13 mouse cellular contexts compared by ENCODE assay signal in the genomic region with DNA sequence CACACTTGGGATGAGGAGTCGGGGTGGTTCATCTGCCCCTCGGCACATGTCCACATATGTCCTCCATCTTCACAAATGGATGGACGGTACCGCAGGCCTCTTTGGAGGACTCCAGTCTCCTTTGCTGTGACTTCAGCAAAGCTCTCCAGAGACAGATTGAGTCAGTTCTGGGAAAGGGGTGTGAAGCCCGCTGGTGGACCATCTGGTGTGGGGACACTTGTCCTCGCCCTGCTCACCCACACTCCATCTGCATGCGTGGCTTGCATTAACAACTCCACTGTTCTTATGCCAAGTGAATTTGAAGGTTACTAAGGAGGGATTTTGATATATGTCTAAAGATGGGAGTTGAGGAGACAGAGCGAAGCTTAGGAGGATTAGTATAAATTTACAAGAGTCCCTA. TPM values are rescaled to one million over a fixed set of nuclear protein-coding genes. Genes with fewer than 3 reads are reported as not detected.
DNase-seq lines count a peak whose midpoint lies in the region; ATAC-seq lines count a peak whose summit lies in the region.
"Had no signal": no experiment of that assay in that cellular context is flagged by ENCODE, and none has a peak within 500 bp of the region (broad histone marks: within the 10 kb centered on the region; RNA-seq: fewer than 3 reads in every experiment).

No protein-coding gene starts in this region.

- DNase-seq in cerebellum, adult 9-11 months, result peak; percentile 42
- DNase-seq in layer of hippocampus, postnatal 25 days (ENCODE audit: extremely low spot score in 1 of 2, low spot score in 1 of 2), result peak; percentile 44 to 45
- peak; percentile 83 to 87 for DNase-seq in right cerebral cortex, adult 2 months (ENCODE audit: low spot score in 2 of 2)
- no peak for DNase-seq in kidney, postnatal 36 days
- no peak for DNase-seq in thymus, postnatal 10 days (ENCODE audit: low spot score in 2 of 2)
- DNase-seq: lung, postnatal 10 days had no signal

- H3K4me3 ChIP-seq in kidney, embryonic 16.5 days (ENCODE audit: low read length), result no peak overlapping the region
- H3K4me3 ChIP-seq: embryonic facial prominence, embryonic 10.5 days; forebrain, embryonic 12.5 days; hindbrain, embryonic 12.5 days had no signal

- H3K27me3 ChIP-seq in kidney, embryonic 16.5 days (ENCODE audit: insufficient read depth, low read length), result no peaks in the 10 kb centered on the region
- H3K27me3 ChIP-seq: forebrain, embryonic 12.5 days had no signal

- H3K4me2 ChIP-seq in kidney, embryonic 16.5 days (replicated peaks; ENCODE audit: low read depth, low read length), result no peak overlapping the region
- H3K4me2 ChIP-seq: forebrain, embryonic 12.5 days; hindbrain, embryonic 12.5 days had no signal

- ATAC-seq in frontal cortex, adult (ENCODE audit: low TSS enrichment), result peak; percentile 81
- ATAC-seq in kidney, embryonic 16.5 days (ENCODE audit: low FRiP score, low TSS enrichment), result no peak

- H3K36me3 ChIP-seq in kidney, embryonic 16.5 days (ENCODE audit: insufficient read depth, low read length), result no peaks in the 10 kb centered on the region
- H3K36me3 ChIP-seq: embryonic facial prominence, embryonic 10.5 days; forebrain, embryonic 12.5 days; hindbrain, embryonic 12.5 days had no signal

- no peak overlapping the region for H3K27ac ChIP-seq in kidney, embryonic 16.5 days (ENCODE audit: low read length)
- H3K27ac ChIP-seq: embryonic facial prominence, embryonic 10.5 days; forebrain, embryonic 12.5 days; hindbrain, embryonic 12.5 days; kidney, postnatal 0 days had no signal

- H3K9me3 ChIP-seq in kidney, embryonic 16.5 days (ENCODE audit: low read length), result no peaks in the 10 kb centered on the region
- H3K9me3 ChIP-seq: embryonic facial prominence, embryonic 10.5 days; forebrain, embryonic 12.5 days; hindbrain, embryonic 12.5 days had no signal

- 85% methylated on average over 8 of the region's 8 CpGs for WGBS in kidney, embryonic 16.5 days

- H3K9ac ChIP-seq in kidney, embryonic 16.5 days (replicated peaks; ENCODE audit: low read length), result no peak overlapping the region
- H3K9ac ChIP-seq: forebrain, embryonic 12.5 days; hindbrain, embryonic 12.5 days had no signal

- peaks cover 8% of the 10 kb centered on the region for H3K4me1 ChIP-seq in kidney, embryonic 16.5 days (ENCODE audit: insufficient read depth, low read length)
- H3K4me1 ChIP-seq: forebrain, embryonic 12.5 days; hindbrain, embryonic 12.5 days had no signal

RNA-seq across cellular contexts. Expression of gene Smoc2, which starts 31.4 kb away (rescaled TPM):
- 10 to 100 TPM; 27.3 to 29.9 TPM for total RNA-seq in layer of hippocampus, postnatal 25 days (2021)
- polyA plus RNA-seq in kidney, embryonic 16.5 days (2015; fragmentation: Nextera tagmentation; extraction: Ambion mirVana), result 93.7 and 97.5 TPM in 2 replicates

RNA-seq across cellular contexts. Expression of gene Dact2, which starts 43.8 kb away (rescaled TPM):
- 10 to 100 TPM; 25.2 to 26.1 TPM for total RNA-seq in layer of hippocampus, postnatal 25 days (2021)
- 15.0 and 17.7 TPM in 2 replicates for polyA plus RNA-seq in kidney, embryonic 16.5 days (2015; fragmentation: Nextera tagmentation; extraction: Ambion mirVana)
- total RNA-seq: monocyte, adult 5-6 weeks had no signal

Comparison
In these comparisons a context has a peak if more than half of its experiments do, and no peak if none do; other contexts are left out.
1. DNase-seq: peak in cerebellum, adult 9-11 months (single experiment), layer of hippocampus, postnatal 25 days (2 of 2) and right cerebral cortex, adult 2 months (2 of 2); none in kidney, postnatal 36 days (0 of 2) and thymus, postnatal 10 days (0 of 2).